Mouse (Mus musculus) adrenal gland, postnatal 14 days (tissue): Measurements from ENCODE around the gene Flt3l. TPM values are rescaled to one million over a fixed set of nuclear protein-coding genes. Genes with fewer than 3 reads are reported as not detected.
A peak's percentile ranks its signal among the peaks of the same experiment; 100 is the strongest.
"Not testable (repeated sequence)": the region's sequence is repeated elsewhere in the genome, so short reads cannot be mapped to it uniquely, and the experiment has no call there.

Source experiments
- DNase-seq: peaks from one replicate; pipeline ENCODE4 v3.0.0; 2021; ENCODE audit warnings: mixed read lengths
- total RNA-seq: library from RNA; stranded (reverse); gene quantifications from 2 replicates; pipeline ENCODE4 v1.2.3, GENCODE M21; 2021

The Flt3l gene
- total RNA-seq, 1 experiment from 2014 or later = 13.3 TPM

DNA sequence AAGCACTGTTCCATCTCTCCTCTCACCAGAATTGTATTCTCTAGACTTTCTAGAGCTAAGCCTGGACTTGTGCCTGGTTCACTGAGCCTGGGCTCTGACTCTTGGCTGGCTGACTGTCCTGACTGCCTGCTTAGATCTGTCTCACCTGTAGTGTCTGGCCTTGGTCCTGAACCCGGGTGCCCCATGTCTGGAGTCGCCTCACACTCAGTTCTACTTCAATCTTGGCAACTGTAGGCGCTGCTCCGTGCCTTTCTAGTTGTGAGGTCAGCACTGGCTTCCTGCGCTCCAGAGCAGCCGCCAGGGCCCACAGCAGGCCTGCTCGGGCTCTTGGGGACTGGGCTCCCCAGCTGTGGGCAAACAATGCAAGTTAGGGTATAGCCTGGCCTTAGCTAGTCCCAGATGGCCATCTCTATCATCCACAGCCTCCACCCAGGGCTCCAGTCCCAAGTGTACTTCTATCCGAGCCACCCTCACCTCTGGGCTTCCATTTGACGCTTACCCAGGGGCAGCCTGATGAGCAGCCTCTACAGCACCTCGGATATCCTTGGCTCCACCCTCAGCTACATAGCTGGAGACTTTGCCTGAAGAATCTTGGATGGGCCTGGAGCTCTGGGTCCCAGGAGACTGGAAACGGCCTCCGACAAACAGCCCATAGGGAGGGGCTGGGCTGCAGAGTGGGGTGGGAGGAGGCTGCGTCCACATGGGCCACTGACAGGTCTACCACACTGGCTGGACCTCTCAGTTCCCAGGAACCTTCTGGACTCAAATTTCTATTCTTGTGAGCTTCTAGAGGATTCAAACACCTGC lies 8.3 kb upstream of the Flt3l start:
- peak; percentile 9 for DNase-seq

DNA sequence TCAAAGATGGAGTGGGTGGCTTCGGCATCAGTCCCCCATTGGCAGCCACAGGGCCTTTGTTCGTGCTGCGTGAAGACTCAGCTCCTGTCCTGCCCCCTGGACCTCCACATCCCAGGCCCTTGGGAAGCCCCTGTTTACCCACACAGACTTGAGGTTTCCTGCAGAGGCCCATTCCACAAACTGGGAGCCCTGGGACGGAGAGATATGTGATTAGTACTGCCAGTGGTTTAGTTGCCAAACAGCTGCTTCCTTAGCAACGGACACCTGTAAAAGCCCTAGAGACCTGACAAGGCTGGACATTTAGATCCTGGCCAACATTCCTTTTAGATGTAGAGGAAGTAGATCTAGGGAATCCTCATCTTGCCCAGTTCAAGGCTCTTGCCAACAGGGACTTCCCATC lies 5.7 kb upstream of the Flt3l start:
- no peak for DNase-seq

- DNase-seq = peak; percentile 4
These were observed 5.1 kb upstream of the Flt3l start for GRCm38 (mm10) chr7:45141319-45141718.

DNA sequence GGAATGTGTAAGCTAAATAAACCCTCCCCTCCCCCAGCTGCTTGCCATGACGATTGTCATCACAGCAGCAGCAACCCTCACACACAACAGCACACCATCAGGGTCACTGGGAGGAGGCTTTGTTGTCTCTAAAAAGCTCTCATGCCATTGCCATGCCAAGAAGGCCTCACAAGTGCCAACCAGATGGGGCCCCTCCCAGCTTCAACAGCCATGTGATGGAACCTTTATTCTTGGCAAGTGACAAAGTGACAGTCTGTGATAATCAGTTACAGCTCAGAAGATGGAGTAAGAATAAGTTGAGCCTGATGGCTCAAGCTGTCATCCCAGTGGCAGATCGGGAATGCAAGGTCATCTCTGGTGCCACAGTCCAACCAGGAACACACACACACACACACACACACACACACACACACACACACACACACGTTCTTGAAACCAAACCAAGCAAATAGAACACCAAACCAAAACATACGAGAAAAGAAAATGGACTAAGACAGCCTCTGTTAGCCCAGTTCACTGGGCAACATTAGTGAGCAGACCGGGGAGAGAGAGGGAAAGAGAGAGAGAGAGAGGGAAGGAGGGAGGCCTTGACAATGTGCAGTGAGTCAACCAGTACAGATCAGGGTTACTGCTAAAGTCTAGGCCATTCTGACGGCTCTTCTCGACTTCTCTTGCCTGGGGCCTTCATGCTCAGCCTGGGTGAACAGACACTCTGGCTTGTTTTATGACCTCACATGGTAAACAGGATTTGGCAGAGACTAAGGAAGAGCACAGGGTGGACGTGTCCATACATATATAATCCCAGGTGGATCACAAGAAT lies 3.9 kb upstream of the Flt3l start:
- DNase-seq = peak; percentile 79

GRCm38 (mm10) chr7:45138403-45138802 lies 2.2 kb upstream of the Flt3l start:
- DNase-seq = no peak

- DNase-seq = no peak
These were observed 1.2 kb upstream of the Flt3l start for GRCm38 (mm10) chr7:45137171-45138006.

DNA sequence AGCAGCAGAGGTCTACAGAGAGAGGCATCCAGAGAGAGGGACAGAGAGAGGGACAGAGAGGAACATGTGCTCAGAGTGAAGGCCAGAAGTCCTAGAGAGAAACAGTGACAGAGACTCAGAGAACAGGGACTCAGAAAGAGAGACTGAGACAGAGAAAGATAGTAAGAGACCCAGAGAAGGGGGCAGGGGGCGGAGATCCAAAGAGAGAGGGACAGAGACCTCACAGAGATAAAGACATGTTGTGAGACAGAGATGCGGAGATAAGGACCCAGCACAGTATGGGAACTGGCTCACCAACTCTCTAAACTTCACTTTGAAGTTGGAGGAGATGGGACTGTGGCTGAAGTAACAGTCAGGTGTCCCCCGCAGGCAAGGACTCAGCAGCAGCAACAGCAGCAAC lies 862 bp downstream of the Flt3l start:
- no peak for DNase-seq

GRCm38 (mm10) chr7:45134544-45135026 lies 1.6 kb downstream of the Flt3l start:
- DNase-seq = peak; percentile 64

GRCm38 (mm10) chr7:45133446-45134159 lies 2.6 kb downstream of the Flt3l start:
- no peak for DNase-seq

GRCm38 (mm10) chr7:45131850-45132249 lies 4.4 kb downstream of the Flt3l start:
- no peak for DNase-seq

- no peak for DNase-seq
These were observed 6.3 kb downstream of the Flt3l start for GRCm38 (mm10) chr7:45129776-45130512.

DNA sequence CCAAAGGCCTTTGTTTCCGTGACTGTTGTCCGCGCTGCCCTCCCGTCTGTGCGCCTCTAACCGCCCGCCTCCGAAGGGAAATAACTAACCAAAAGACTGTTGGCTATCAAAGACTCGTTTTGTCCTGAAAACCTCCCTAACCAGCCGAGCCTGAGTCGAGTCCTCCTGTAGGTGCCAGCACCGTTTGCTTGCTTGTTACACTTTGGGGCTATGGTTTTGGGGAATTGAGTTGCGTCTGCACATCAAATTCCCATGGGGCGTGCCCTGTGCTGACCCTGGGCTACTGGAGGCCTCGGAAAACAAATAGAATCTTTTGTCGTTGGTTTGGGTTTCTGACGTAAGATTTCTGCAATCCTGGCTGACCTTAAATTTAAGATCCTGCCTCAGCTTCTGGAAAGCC lies 6.9 kb downstream of the Flt3l start:
- DNase-seq = peak; percentile 65

DNA sequence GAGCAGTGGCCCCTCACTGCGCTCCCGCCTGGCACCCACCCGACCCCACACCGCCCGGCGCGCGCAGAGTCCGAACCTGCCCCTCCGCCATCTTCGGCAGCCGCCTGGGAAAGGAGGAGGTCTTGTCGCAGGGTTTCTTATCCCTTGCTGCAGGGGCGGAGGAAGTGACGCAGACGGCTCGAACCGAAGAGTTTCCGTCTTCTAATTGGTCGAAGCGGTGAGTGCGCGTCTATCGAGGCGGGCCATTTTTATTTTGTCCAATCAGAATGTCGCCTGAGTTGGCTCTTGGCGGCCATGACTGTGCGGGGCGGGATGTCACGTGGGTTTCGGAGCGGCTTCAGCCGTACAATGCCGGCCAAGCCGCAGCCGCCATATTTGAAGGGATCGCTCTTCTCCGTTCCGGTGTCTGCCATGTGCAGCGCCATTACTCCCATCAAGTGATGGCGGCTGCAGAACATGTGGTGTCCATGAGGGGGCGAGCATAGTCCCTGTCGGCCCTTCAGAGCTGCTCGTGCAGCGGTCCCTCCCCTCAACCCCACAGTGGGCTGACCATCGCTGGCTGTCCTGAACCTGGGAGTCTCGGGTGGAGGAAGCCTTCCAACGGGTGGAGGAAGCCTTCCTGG lies 7.5 kb downstream of the Flt3l start, which contains the start of gene Rpl13a:
Gene Rpl13a (minus strand): TSS at position 138 of the 623 bp plus-strand sequence.
- DNase-seq = peak; percentile 98

GRCm38 (mm10) chr7:45127700-45128224 lies 8.5 kb downstream of the Flt3l start:
- no peak for DNase-seq

DNA sequence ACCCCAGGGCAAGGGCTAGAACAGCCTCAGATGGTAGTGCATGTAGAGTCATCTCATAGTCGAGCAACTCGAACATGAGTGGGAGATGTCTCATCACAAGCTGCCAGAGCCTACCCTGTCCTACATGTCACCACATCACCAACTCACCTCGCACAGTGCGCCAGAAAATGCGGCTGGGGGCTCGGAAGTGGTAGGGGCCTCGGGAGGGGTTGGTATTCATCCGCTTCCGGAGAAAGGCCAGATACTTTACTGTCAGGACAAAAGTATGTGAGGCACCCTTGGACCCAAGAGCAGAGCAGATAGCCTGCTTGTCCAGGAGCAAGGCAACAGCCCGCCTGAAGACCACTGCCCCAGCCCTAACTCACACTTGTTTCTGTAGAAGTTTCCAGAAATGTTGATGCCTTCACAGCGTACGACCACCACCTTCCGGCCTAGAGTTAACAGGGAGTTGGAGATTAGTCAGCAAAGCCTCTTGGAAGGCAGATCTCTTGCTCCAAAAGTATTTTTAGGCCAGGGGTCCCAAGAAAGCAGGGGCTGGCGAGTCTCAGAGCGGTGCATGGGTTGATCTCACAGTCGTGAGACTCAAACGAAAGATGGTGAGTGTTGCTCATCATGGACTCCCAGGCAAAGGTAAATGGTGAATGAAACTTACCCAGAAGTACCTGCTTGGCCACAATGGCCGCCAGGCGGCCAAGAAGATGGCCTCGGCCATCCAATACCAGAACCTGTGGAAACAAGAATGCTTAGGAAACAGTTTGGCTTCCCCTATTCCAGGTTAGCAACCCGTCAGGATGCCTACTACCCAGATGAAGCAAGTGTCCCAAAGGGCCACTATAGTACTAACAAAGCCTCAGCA lies 9.2 kb downstream of the Flt3l start:
- no peak for DNase-seq

DNA sequence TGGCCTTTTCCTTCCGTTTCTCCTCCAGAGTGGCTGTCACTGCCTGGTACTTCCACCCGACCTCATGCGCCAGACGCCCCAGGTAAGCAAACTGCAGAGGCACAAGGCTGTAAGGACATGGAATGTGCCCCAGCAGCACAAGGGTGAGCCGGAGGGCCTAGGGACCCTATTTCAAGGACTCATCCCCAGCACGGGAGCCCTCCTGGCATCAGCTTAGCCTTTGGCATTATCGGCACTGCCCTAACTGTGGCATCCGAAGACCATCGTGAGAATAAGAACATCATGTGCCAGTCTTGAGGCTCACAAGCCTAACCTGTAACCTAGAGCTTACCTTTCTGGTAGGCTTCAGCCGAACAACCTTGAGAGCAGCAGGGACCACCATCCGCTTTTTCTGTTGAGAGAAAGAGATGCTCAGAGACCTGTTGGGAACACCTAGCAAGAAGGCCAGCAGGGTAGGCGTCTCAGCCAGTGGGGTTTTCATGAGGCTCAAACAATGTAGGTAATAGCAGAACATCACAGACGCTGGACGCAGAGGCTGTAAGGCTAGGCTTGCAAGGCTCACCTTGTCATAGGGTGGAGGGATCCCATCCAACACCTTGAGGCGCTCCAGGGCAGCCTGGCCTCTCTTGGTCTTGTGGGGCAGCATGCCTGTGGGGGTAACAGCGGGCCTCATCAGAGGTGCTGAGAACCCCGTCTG lies 9.9 kb downstream of the Flt3l start:
- no peak for DNase-seq

DNA sequence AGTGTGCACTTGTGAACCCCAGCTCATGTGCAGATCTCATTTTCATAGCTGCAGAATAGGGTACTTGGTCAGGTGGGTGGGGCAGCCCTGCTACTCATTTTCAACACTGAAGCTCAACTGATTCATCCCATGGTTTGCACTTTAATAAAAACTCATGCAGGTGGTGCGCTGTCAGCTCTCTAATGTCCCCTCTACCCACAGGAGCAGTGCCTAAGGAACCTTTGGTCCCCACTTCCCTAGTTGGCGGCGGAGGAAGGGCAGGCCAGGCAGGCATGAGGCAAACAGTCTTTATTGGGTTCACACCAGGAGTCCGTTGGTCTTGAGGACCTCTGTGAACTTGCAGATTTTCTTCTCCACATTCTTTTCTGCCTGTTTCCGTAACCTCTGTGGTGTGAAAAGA lies 10.6 kb downstream of the Flt3l start:
- not testable (repeated sequence) for DNase-seq

DNA sequence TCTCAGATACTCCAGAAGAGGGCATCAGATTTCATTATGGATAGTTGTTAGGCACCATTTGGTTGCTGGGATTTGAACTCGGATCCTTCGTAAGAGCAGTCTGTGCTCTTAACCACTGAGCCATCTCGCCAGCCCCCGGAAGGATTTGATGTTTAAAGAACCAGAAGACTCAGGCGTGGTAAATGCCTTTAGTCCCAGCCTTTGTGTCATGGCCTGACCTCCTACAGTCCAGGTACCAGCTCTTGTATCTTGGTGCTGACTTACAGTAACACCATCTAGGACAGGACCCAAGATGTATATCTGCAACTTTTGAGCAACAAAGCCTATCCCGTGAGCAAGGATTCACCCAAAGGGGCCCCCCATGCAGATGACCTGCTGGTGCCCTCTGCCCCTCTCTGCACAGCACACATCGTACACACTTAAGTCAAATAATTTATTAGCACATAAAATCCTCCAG lies 11.1 kb downstream of the Flt3l start:
- no peak for DNase-seq
